In genomic region chr1:88777009-88777408, GRCm38 (mm10) we compare ENCODE assay signal across 17 mouse cellular contexts.
DNase-seq lines count a peak whose midpoint lies in the region; ATAC-seq and TF ChIP-seq lines count a peak whose summit lies in the region.
"Had no signal": no experiment of that assay in that cellular context is flagged by ENCODE, and none has a peak within 500 bp of the region (broad histone marks: within the 10 kb centered on the region; RNA-seq: fewer than 3 reads in every experiment).

No protein-coding gene starts in this region.

- no peaks in the 10 kb centered on the region for H3K9me3 ChIP-seq in kidney, postnatal 0 days (replicated peaks; ENCODE audit: low read length)
- no peaks in the 10 kb centered on the region; the same call in 1 of the 2 replicates for H3K9me3 ChIP-seq in kidney, embryonic 16.5 days (ENCODE audit: low read length)
- H3K9me3 ChIP-seq in midbrain, postnatal 0 days (ENCODE audit: low read length) = no peaks in the 10 kb centered on the region
- no peaks in the 10 kb centered on the region for H3K9me3 ChIP-seq in midbrain, embryonic 16.5 days (replicated peaks; ENCODE audit: control insufficient read depth, low read length, poor library complexity, severe bottlenecking)
- H3K9me3 ChIP-seq in stomach, postnatal 0 days (ENCODE audit: control insufficient read depth, low read length) = no peaks in the 10 kb centered on the region
- H3K9me3 ChIP-seq: embryonic facial prominence, embryonic 13.5 days; heart, embryonic 13.5 days; limb, embryonic 12.5 days had no signal

- no peaks in the 10 kb centered on the region for H3K4me1 ChIP-seq in kidney, postnatal 0 days (replicated peaks; ENCODE audit: insufficient read depth, low read length)
- H3K4me1 ChIP-seq in kidney, embryonic 16.5 days (ENCODE audit: insufficient read depth, low read length) = no peaks in the 10 kb centered on the region
- H3K4me1 ChIP-seq in midbrain, postnatal 0 days (ENCODE audit: insufficient read depth, low read length) = no peaks in the 10 kb centered on the region
- no peaks in the 10 kb centered on the region for H3K4me1 ChIP-seq in midbrain, embryonic 16.5 days (ENCODE audit: control insufficient read depth, insufficient read depth, low read length)
- H3K4me1 ChIP-seq in bone marrow, adult 2 months (ENCODE audit: control insufficient read depth, insufficient read depth, low read length) = no peaks in the 10 kb centered on the region
- no peaks in the 10 kb centered on the region for H3K4me1 ChIP-seq in stomach, postnatal 0 days (replicated peaks; ENCODE audit: control insufficient read depth, insufficient read depth)
- H3K4me1 ChIP-seq: embryonic facial prominence, embryonic 13.5 days; heart, embryonic 13.5 days; limb, embryonic 12.5 days had no signal

- WGBS in kidney, postnatal 0 days = 96% methylated on average over 5 of the region's 5 CpGs
- WGBS in kidney, embryonic 16.5 days = 94% methylated on average over 5 of the region's 5 CpGs
- 96% methylated on average over 5 of the region's 5 CpGs for WGBS in midbrain, postnatal 0 days
- 95% methylated on average over 5 of the region's 5 CpGs for WGBS in midbrain, embryonic 16.5 days
- WGBS in bone marrow, adult 2 months = 85% methylated on average over 5 of the region's 5 CpGs
- WGBS in stomach, postnatal 0 days = 92% methylated on average over 5 of the region's 5 CpGs

- no peaks in the 10 kb centered on the region for H3K27me3 ChIP-seq in kidney, postnatal 0 days (ENCODE audit: insufficient read depth, low read length)
- no peaks in the 10 kb centered on the region for H3K27me3 ChIP-seq in kidney, embryonic 16.5 days (ENCODE audit: insufficient read depth, low read length)
- no peaks in the 10 kb centered on the region for H3K27me3 ChIP-seq in midbrain, postnatal 0 days (ENCODE audit: insufficient read depth, low read length)
- H3K27me3 ChIP-seq in midbrain, embryonic 16.5 days (ENCODE audit: control insufficient read depth, insufficient read depth, low read depth, low read length) = no peaks in the 10 kb centered on the region
- H3K27me3 ChIP-seq in stomach, postnatal 0 days (ENCODE audit: control insufficient read depth, insufficient read depth, low read length) = no peaks in the 10 kb centered on the region
- H3K27me3 ChIP-seq: embryonic facial prominence, embryonic 13.5 days; heart, embryonic 13.5 days; limb, embryonic 12.5 days; Patski had no signal

- no peak overlapping the region for H3K4me3 ChIP-seq in kidney, postnatal 0 days (replicated peaks; ENCODE audit: low read depth, low read length)
- no peak overlapping the region for H3K4me3 ChIP-seq in kidney, embryonic 16.5 days (ENCODE audit: low read length)
- no peak overlapping the region for H3K4me3 ChIP-seq in midbrain, postnatal 0 days (ENCODE audit: low read depth, low read length)
- H3K4me3 ChIP-seq in midbrain, embryonic 16.5 days (ENCODE audit: low read depth, low read length) = no peak overlapping the region
- no peak overlapping the region for H3K4me3 ChIP-seq in bone marrow, adult 2 months (replicated peaks; ENCODE audit: control insufficient read depth, low read depth, low read length)
- no peak overlapping the region for H3K4me3 ChIP-seq in stomach, postnatal 0 days (ENCODE audit: low read depth, low read length)
- H3K4me3 ChIP-seq: embryonic facial prominence, embryonic 13.5 days; heart, embryonic 13.5 days; limb, embryonic 12.5 days; myocyte had no signal

- H3K9ac ChIP-seq in kidney, postnatal 0 days (ENCODE audit: low read depth, low read length) = no peak overlapping the region
- no peak overlapping the region for H3K9ac ChIP-seq in kidney, embryonic 16.5 days (replicated peaks; ENCODE audit: low read length)
- no peak overlapping the region for H3K9ac ChIP-seq in midbrain, postnatal 0 days (replicated peaks; ENCODE audit: low read length, poor library complexity, severe bottlenecking)
- H3K9ac ChIP-seq in midbrain, embryonic 16.5 days (ENCODE audit: low read depth, low read length) = no peak overlapping the region
- no peak overlapping the region for H3K9ac ChIP-seq in stomach, postnatal 0 days (ENCODE audit: low read length)
- H3K9ac ChIP-seq: embryonic facial prominence, embryonic 13.5 days; heart, embryonic 13.5 days; limb, embryonic 12.5 days had no signal

- no peak for TF ChIP-seq EP300 in stomach, postnatal 0 days (optimal IDR thresholded peaks at IDR 0.05)

- no peaks in the 10 kb centered on the region for H3K36me3 ChIP-seq in kidney, postnatal 0 days (ENCODE audit: insufficient read depth, low read length)
- H3K36me3 ChIP-seq in kidney, embryonic 16.5 days (ENCODE audit: insufficient read depth, low read length) = no peaks in the 10 kb centered on the region
- H3K36me3 ChIP-seq in midbrain, postnatal 0 days (ENCODE audit: insufficient read depth, low read length) = no peaks in the 10 kb centered on the region
- H3K36me3 ChIP-seq in midbrain, embryonic 16.5 days (ENCODE audit: control insufficient read depth, insufficient read depth, low read length) = no peaks in the 10 kb centered on the region
- no peaks in the 10 kb centered on the region for H3K36me3 ChIP-seq in stomach, postnatal 0 days (ENCODE audit: control insufficient read depth, insufficient read depth, low read length)
- H3K36me3 ChIP-seq: embryonic facial prominence, embryonic 13.5 days; heart, embryonic 13.5 days; limb, embryonic 12.5 days had no signal

- ATAC-seq in kidney, postnatal 0 days (replicated peaks; ENCODE audit: low FRiP score, low read depth) = no peak
- ATAC-seq in kidney, embryonic 16.5 days (ENCODE audit: low FRiP score, low TSS enrichment) = no peak
- no peak for ATAC-seq in midbrain, postnatal 0 days (ENCODE audit: low FRiP score)
- no peak for ATAC-seq in midbrain, embryonic 16.5 days
- ATAC-seq in stomach, postnatal 0 days (ENCODE audit: low FRiP score, low TSS enrichment) = no peak
- ATAC-seq: Patski had no signal

- peak; percentile 44 for TF ChIP-seq CTCF in kidney, postnatal 0 days (IDR thresholded peaks at IDR 0.05; ENCODE audit: low read depth)
- peak; percentile 46 for TF ChIP-seq CTCF in midbrain, postnatal 0 days (IDR thresholded peaks at IDR 0.05)
- peak; percentile 44; the same call in 1 of the 2 replicates for TF ChIP-seq CTCF in bone marrow, adult 2 months (IDR thresholded peaks at IDR 0.05; ENCODE audit: control insufficient read depth, insufficient read depth, low read length)
- peak; percentile 51 for TF ChIP-seq CTCF in stomach, postnatal 0 days (IDR thresholded peaks at IDR 0.05; ENCODE audit: low read depth)

- H3K27ac ChIP-seq in kidney, postnatal 0 days = no peak overlapping the region
- no peak overlapping the region for H3K27ac ChIP-seq in kidney, embryonic 16.5 days (ENCODE audit: low read length)
- no peak overlapping the region for H3K27ac ChIP-seq in midbrain, postnatal 0 days (ENCODE audit: low read depth, low read length)
- H3K27ac ChIP-seq in midbrain, embryonic 16.5 days (ENCODE audit: low read length) = no peak overlapping the region
- no peak overlapping the region for H3K27ac ChIP-seq in bone marrow, adult 2 months (ENCODE audit: control insufficient read depth, insufficient read depth, low read depth, low read length, poor library complexity)
- H3K27ac ChIP-seq in stomach, postnatal 0 days (replicated peaks) = no peak overlapping the region
- H3K27ac ChIP-seq: embryonic facial prominence, embryonic 13.5 days; heart, embryonic 13.5 days; limb, embryonic 12.5 days had no signal

- TF ChIP-seq POLR2A in bone marrow, adult 2 months (IDR thresholded peaks at IDR 0.05; ENCODE audit: borderline replicate concordance, control insufficient read depth, low read depth, low read length) = no peak

- no peak for DNase-seq in kidney, postnatal 0 days (ENCODE audit: low spot score)
- DNase-seq in midbrain, postnatal 0 days (ENCODE audit: low spot score) = no peak
- no peak for DNase-seq in stomach, postnatal 0 days (ENCODE audit: low spot score)
- DNase-seq in cerebellum, adult 8-10 months = no peak
- DNase-seq: cerebellum, adult 18-20 months; gastrocnemius, postnatal 25 days; kidney, adult 8-10 months; lung, postnatal 10 days had no signal

- no peak overlapping the region for H3K4me2 ChIP-seq in kidney, postnatal 0 days (ENCODE audit: low read length)
- H3K4me2 ChIP-seq in kidney, embryonic 16.5 days (replicated peaks; ENCODE audit: low read depth, low read length) = no peak overlapping the region
- H3K4me2 ChIP-seq in midbrain, postnatal 0 days (ENCODE audit: low read depth, low read length, poor library complexity, severe bottlenecking) = no peak overlapping the region
- H3K4me2 ChIP-seq in midbrain, embryonic 16.5 days (ENCODE audit: low read length) = no peak overlapping the region
- H3K4me2 ChIP-seq in stomach, postnatal 0 days (replicated peaks; ENCODE audit: low read depth) = no peak overlapping the region
- H3K4me2 ChIP-seq: embryonic facial prominence, embryonic 13.5 days; heart, embryonic 13.5 days; limb, embryonic 12.5 days; midbrain, embryonic 11.5 days had no signal
